Mouse (Mus musculus) brain, adult 2 months (tissue): ENCODE results near the gene Scamp3.

ENCODE experiments used
- DNase-seq: peaks from one replicate; pipeline ENCODE4 v3.0.0; 2011; ENCODE audit warnings: low read depth, low spot score

Scamp3 gene

GRCm38 (mm10) chr3:89163123-89163522 is 14.2 kb upstream of the Scamp3 start:
- DNase-seq = no peak

- DNase-seq = no peak
Measured at GRCm38 (mm10) chr3:89163643-89164245, 13.5 kb upstream of the Scamp3 start.

DNA sequence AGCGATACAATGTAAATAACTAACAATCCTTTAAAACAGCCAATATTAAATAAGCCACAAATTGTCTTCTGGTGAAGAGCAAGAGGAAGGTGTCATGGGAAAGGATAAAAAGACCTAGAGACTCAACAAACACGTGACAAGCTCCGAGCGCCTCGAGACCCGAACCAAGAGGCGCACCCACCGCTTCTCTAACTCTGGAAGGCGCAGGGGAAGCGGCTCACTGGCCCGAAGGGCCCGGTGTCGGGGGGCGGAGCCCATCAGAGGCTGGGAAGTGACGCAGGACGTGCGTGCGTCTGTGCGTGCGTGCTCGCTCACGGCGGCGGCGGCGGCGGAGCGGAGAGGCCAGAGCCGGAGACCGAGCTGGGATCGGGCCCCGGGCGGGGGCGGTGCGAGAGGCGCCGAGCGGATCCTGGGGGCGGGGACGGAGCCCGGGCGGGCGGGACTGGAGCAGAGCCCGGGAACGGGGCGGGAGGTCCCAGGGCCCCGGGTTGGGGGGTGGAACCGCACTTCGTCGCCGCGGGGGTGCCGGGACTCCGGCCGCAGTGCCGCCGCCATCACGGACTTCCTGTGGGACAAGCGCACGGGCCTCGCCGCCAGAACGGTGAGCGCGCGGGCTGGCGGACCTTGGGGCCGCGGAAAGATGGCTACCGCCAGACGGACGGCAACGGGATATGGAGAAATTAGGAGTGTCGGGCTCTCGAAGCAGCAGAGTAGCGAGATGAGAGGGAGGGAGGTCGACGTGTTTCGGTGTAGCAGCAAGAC is 12.6 kb upstream of the Scamp3 start, which contains the start of gene Clk2:
Gene Clk2 (plus strand): TSS at position 290 of the 762 bp plus-strand sequence.
- DNase-seq = peak; percentile 96

- DNase-seq = no peak
Measured at GRCm38 (mm10) chr3:89165268-89165870, 11.9 kb upstream of the Scamp3 start.

- no peak for DNase-seq
Measured at GRCm38 (mm10) chr3:89166945-89167344, 10.3 kb upstream of the Scamp3 start.

DNA sequence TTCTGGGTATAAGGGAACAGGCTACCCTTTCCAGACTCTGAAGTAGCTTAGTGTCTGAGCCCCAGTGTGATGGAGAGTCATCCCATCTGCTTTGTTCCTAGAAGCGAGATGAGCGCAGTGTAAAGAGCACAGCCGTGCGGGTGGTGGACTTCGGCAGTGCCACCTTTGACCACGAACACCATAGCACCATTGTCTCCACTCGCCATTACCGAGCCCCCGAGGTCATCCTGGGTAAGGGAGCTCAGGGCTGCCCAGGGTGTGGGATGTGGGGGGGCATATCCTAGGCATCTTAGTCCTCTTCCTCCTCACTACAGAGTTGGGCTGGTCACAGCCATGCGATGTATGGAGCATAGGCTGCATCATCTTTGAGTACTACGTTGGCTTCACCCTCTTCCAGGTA is 2.4 kb upstream of the Scamp3 start:
- no peak for DNase-seq

DNA sequence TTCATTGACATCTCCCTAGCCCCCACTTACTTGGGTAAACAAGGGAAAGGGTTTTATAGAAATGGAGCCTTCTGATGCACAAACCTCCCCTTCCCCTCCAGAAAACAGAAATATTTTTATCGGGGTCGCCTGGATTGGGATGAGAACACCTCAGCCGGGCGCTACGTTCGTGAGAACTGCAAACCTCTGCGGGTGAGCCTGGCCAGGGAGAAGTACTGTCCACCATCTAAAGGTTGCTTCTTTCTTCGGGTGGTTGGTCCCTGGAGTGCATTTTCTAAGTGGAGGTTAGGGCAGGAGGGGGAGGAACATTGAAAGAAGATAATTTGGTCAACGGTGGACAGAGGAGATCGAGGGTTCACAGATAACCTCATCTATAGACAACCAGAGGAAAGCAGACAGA is 1.7 kb upstream of the Scamp3 start:
- no peak for DNase-seq

GRCm38 (mm10) chr3:89176421-89176820 is 852 bp upstream of the Scamp3 start:
- no peak for DNase-seq

DNA sequence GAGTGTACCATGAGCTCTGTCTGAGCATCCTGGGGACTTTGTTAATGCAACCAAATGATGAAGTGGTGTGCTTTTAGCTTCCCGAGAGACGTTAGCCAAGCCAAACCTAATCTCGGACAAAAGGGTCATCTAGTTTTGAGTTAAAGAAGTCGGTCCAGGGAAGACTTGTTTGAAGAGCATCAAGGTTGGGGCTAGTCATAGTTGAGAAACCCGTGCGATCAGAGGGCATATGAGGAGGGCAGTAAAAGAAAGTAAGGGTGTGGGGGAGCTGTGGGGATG is 773 bp downstream of the Scamp3 start:
- DNase-seq = no peak

DNA sequence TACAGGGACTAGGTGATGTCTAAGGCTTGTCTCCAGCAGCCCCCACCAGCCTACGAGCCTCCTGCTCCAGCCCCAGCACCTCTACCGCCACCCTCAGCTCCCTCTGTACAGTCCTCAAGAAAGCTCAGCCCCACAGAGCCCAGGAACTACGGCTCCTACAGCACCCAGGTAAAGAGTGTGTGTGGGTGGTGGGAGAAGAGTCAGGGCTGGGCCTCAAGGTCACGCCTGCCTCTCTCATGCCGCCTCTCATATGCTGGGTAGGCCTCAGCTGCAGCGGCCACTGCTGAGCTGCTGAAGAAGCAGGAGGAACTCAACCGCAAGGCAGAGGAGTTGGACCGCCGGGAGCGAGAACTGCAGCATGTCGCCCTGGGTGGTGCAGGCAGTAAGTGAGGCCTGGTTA is 1.8 kb downstream of the Scamp3 start:
- no peak for DNase-seq

DNA sequence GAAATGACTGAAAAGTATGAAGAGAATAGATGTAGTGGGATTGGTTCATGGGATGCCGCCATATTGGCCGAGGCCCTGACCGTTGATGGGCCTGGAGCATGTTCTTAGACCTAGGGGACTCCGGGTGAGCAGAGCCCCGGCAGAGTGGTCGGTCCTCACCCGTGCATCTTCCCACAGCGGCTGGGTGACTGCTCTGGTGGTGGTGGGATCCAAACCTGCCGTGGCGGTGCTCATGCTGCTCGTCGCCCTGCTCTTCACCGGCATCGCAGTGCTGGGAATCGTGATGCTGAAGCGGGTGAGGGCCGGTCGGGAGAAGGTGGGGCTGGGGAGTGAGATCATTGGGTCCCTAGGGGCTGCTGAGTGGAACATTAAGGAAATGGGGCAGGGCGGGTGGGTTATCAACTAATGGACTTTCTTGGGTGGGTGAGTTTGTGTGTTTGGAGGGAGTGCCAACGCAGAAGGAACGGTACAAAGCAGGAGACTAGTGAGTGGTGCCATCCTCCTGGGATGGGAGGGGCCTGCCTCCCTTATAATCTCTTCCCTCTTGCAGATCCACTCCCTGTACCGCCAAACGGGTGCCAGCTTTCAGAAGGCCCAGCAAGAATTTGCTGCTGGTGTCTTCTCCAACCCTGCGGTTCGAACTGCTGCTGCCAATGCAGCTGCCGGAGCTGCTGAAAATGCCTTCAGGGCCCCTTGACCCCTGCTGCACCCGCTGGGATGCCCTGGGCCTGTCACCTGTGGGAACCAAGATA is 4.7 kb downstream of the Scamp3 start:
- DNase-seq = no peak

GRCm38 (mm10) chr3:89182531-89183057 is 5.3 kb downstream of the Scamp3 start:
- no peak for DNase-seq

- peak; percentile 98 for DNase-seq
Measured at GRCm38 (mm10) chr3:89183058-89183958, 6.0 kb downstream of the Scamp3 start, which contains the start of gene Fam189b. Gene Fam189b (plus strand): TSS chr3:89183143.

- DNase-seq = peak; percentile 39
Measured at GRCm38 (mm10) chr3:89183959-89184315, 6.7 kb downstream of the Scamp3 start.

DNA sequence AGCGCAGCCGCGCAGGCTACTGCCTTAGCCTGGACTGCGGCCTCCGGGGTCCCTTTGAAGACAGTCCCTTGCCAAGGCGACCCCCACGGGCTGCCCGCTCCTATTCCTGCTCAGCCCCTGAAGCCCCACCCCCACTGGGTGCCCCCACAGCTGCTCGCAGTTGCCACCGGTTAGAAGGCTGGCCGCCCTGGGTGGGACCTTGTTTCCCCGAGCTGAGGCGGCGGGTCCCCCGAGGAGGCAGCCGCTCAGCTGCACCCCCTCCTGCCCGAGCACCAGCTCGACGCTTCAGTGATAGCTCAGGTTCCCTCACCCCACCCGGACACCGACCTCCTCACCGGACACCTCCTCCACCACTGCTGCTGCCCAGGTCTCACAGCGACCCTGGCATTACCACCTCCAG is 9.9 kb downstream of the Scamp3 start:
- no peak for DNase-seq

- DNase-seq = no peak
Measured at GRCm38 (mm10) chr3:89187690-89188477, 10.6 kb downstream of the Scamp3 start.

DNA sequence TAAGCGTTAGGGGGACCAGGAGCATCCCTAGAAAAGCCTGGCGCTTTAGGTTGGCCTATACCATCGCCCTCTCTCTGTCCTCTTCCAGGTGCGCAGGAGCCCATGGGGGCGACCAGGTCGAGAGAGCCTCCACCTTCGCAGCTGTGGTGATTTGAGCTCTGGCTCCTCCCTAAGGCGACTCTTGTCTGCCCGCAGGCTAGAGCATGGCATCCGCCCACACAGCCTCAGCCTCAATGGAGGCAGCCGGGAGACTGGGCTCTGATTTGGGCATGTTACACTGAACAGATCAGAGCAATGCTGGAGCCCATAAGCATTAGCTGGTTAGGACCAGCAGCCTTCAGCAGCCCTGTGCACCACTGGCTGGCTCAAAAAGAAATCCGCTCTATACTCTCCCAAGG is 11.2 kb downstream of the Scamp3 start:
- peak; percentile 29 for DNase-seq

DNA sequence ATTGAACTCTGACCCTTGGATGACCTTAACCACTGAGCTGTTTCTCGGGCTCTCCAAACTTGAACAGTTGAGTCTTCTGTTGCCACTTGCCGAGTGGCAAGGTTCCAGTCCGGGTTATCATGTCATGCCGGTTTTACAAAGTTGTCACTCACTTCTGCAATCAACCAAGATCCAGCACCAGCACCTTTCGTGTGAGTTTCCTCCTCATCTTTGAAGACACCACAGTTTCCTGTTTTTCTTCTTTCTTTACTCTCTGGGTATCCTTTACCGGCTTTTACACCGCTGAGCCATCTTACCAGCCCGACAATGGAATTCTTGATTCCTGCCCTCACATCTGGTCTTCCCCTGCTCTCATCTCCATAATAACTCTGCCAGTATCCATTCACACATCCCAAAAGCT is 13.2 kb downstream of the Scamp3 start:
- DNase-seq = no peak

GRCm38 (mm10) chr3:89193351-89193750 is 16.1 kb downstream of the Scamp3 start:
- DNase-seq = no peak

DNA sequence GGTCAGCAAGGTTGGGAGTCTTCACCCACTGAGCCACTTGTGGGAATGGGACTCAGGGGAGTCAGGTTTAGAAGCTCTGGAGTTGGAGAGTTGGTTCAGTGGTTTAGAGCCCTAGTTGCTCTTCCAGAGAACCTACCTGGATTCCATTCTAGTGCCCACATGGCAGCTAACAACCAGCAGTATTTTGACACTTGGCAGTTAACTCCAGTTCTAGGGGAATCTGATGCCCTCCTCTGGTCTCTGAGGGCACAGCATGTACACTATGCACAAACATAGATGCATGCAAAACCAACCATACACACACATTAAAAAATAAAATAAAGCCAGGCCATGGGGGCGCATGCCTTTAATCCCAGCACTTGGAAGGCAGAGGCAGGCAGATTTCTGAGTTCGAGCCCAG is 16.6 kb downstream of the Scamp3 start:
- DNase-seq = peak; percentile 33
